Mouse (Mus musculus) liver, embryonic 15.5 days (tissue): Measurements from ENCODE around the gene Zc3h6. TPM values are rescaled to one million over a fixed set of nuclear protein-coding genes. Genes with fewer than 3 reads are reported as not detected.
A peak's percentile ranks its signal among the peaks of the same experiment; 100 is the strongest.

Source experiments
- ATAC-seq: fragments of 200-750 bp; cut with Nextera tagmentation; 2 replicates; pipeline ENCODE4 v1.8.0; 2017; ENCODE audit warnings: moderate number of reproducible peaks, mild to moderate bottlenecking, moderate library complexity; ENCODE audit not compliant: insufficient read depth
- H3K27ac ChIP-seq: fragments of 300-500 bp; sonication (generic); replicated peaks from 2 replicates; pipeline ENCODE4 v1.5.1; 2015; ENCODE audit warnings: mild to moderate bottlenecking, inconsistent platforms
- H3K27me3 ChIP-seq: fragments of 300-500 bp; sonication (generic); 2 replicates; pipeline ENCODE4 v1.6.1; 2015; ENCODE audit warnings: mild to moderate bottlenecking, inconsistent platforms
- H3K36me3 ChIP-seq: fragments of 300-500 bp; sonication (generic); replicated peaks from 2 replicates; pipeline ENCODE4 v1.6.1; 2015; ENCODE audit warnings: moderate library complexity, mild to moderate bottlenecking, inconsistent platforms
- H3K4me1 ChIP-seq: fragments of 300-500 bp; sonication (generic); replicated peaks from 2 replicates; pipeline ENCODE4 v1.6.1; 2015; ENCODE audit warnings: inconsistent platforms
- H3K4me2 ChIP-seq: fragments of 300-500 bp; sonication (generic); 2 replicates; pipeline ENCODE4 v1.6.1; 2015; ENCODE audit warnings: moderate library complexity, mild to moderate bottlenecking, inconsistent platforms
- H3K4me3 ChIP-seq: fragments of 300-500 bp; sonication (generic); replicated peaks from 2 replicates; pipeline ENCODE4 v1.5.1; 2015; ENCODE audit warnings: mild to moderate bottlenecking, inconsistent platforms
- H3K9ac ChIP-seq: fragments of 300-500 bp; sonication (generic); 2 replicates; pipeline ENCODE4 v1.6.1; 2015; ENCODE audit warnings: moderate library complexity, mild to moderate bottlenecking, inconsistent platforms
- H3K9me3 ChIP-seq: fragments of 300-500 bp; sonication (generic); replicated peaks from 2 replicates; pipeline ENCODE4 v1.6.1; 2016; ENCODE audit warnings: inconsistent platforms
- WGBS: fragments of 180-500 bp; shearing (Covaris S2); methylation state at CpG from one replicate; pipeline ENCODE4 v1.1.7; 2015; ENCODE audit warnings: mixed read lengths; ENCODE audit not compliant: insufficient replicate concordance; 5-methylcytosine and 5-hydroxymethylcytosine counted together
- polyA plus RNA-seq: library from polyadenylated mRNA; unstranded; fragments of >200 nt; fragmentation: Nextera tagmentation; extraction: Ambion mirVana; gene quantifications from 2 replicates; pipeline ENCODE4 v1.2.1, GENCODE M21; 2015

Gene Zc3h6
- polyA plus RNA-seq = 0.47 and 0.66 TPM in 2 replicates

- H3K36me3 ChIP-seq = no peaks in the 10 kb centered on the region
- peaks cover 18% of the 10 kb centered on the region for H3K4me1 ChIP-seq
- peak; percentile 96 for ATAC-seq
- under 1% methylated on average over 65 of the region's 65 CpGs for WGBS
- H3K9me3 ChIP-seq = no peaks in the 10 kb centered on the region
- peak within 1 kb of the TSS; percentile 79 for H3K4me2 ChIP-seq
- no peaks in the 10 kb centered on the region for H3K27me3 ChIP-seq
- H3K4me3 ChIP-seq = peak within 1 kb of the TSS; percentile 97
- H3K27ac ChIP-seq = peak within 1 kb of the TSS; percentile 98
- H3K9ac ChIP-seq = peak within 1 kb of the TSS; percentile 99
These were observed at the start of gene Zc3h6 for GRCm38 (mm10) chr2:128966641-128967580. TSS of gene Zc3h6 (plus strand) at chr2:128967402.

GRCm38 (mm10) chr2:128924799-128925198, 42.4 kb upstream of the Zc3h6 start:
- Histone ChIP-seq H3K4me3 (no peak overlapping the region), H3K9ac (no peak overlapping the region), H3K9me3 (no peaks in the 10 kb centered on the region), H3K36me3 (peaks cover 15% of the 10 kb centered on the region), H3K4me2 (no peak overlapping the region), H3K4me1 (no peaks in the 10 kb centered on the region), H3K27ac (no peak overlapping the region), H3K27me3 (no peaks in the 10 kb centered on the region)
- WGBS = 72% methylated on average over 4 of the region's 4 CpGs
- no peak for ATAC-seq

GRCm38 (mm10) chr2:128928446-128928845, 38.8 kb upstream of the Zc3h6 start:
- H3K4me3 ChIP-seq = no peak overlapping the region
- no peak overlapping the region for H3K4me2 ChIP-seq
- H3K9me3 ChIP-seq = no peaks in the 10 kb centered on the region
- ATAC-seq = no peak
- peaks cover 33% of the 10 kb centered on the region for H3K36me3 ChIP-seq
- H3K4me1 ChIP-seq = no peaks in the 10 kb centered on the region
- H3K27me3 ChIP-seq = no peaks in the 10 kb centered on the region
- WGBS = 58% methylated on average over 3 of the region's 3 CpGs
- no peak overlapping the region for H3K9ac ChIP-seq
- no peak overlapping the region for H3K27ac ChIP-seq

- H3K27me3 ChIP-seq = no peaks in the 10 kb centered on the region
- H3K4me2 ChIP-seq = no peak overlapping the region
- H3K36me3 ChIP-seq = peaks cover 34% of the 10 kb centered on the region
- H3K4me3 ChIP-seq = no peak overlapping the region
- no peaks in the 10 kb centered on the region for H3K9me3 ChIP-seq
- no peak for ATAC-seq
- no peak overlapping the region for H3K9ac ChIP-seq
- H3K27ac ChIP-seq = no peak overlapping the region
- no peaks in the 10 kb centered on the region for H3K4me1 ChIP-seq
These were observed 36.5 kb upstream of the Zc3h6 start for GRCm38 (mm10) chr2:128930704-128931103.

GRCm38 (mm10) chr2:128936256-128936655, 30.9 kb upstream of the Zc3h6 start:
- H3K9ac ChIP-seq = no peak overlapping the region
- no peak for ATAC-seq
- 63% methylated on average over 3 of the region's 3 CpGs for WGBS
- H3K27ac ChIP-seq = no peak overlapping the region
- H3K4me2 ChIP-seq = no peak overlapping the region
- H3K4me1 ChIP-seq = no peaks in the 10 kb centered on the region
- no peak overlapping the region for H3K4me3 ChIP-seq
- H3K9me3 ChIP-seq = no peaks in the 10 kb centered on the region
- peaks cover 15% of the 10 kb centered on the region for H3K36me3 ChIP-seq
- H3K27me3 ChIP-seq = no peaks in the 10 kb centered on the region

- WGBS = 1% methylated on average over 65 of the region's 65 CpGs
- H3K9ac ChIP-seq = peak within 1 kb of the TSS; percentile 76
- H3K4me3 ChIP-seq = peak within 1 kb of the TSS; percentile 82
These were observed 23.4 kb upstream of the Zc3h6 start, which contains the start of gene Zc3h8 for GRCm38 (mm10) chr2:128943538-128944528. TSS of gene Zc3h8 (minus strand) at chr2:128944077.

GRCm38 (mm10) chr2:128947962-128948588, 19.1 kb upstream of the Zc3h6 start:
- Histone ChIP-seq H3K27me3 (peaks cover 17% of the 10 kb centered on the region), H3K4me1 (peaks cover 5% of the 10 kb centered on the region), H3K4me2 (no peak overlapping the region), H3K36me3 (no peaks in the 10 kb centered on the region), H3K27ac (no peak overlapping the region), H3K4me3 (no peak overlapping the region), H3K9me3 (no peaks in the 10 kb centered on the region), H3K9ac (no peak overlapping the region)
- no peak for ATAC-seq
- 30% methylated on average over 6 of the region's 6 CpGs for WGBS

More at GRCm38 (mm10) chr2:128943538-128944528, 23.4 kb upstream of the Zc3h6 start, which contains the start of gene Zc3h8:
- peak; percentile 97 for ATAC-seq
- peaks cover 2% of the 10 kb centered on the region for H3K27me3 ChIP-seq
- no peaks in the 10 kb centered on the region; the same call in 1 of the 2 replicates for H3K36me3 ChIP-seq
- no peaks in the 10 kb centered on the region for H3K9me3 ChIP-seq
- H3K4me2 ChIP-seq = peak within 1 kb of the TSS; percentile 99
- H3K27ac ChIP-seq = peak within 1 kb of the TSS; percentile 79
- peaks cover 12% of the 10 kb centered on the region for H3K4me1 ChIP-seq

- Histone ChIP-seq H3K27ac (no peak overlapping the region), H3K9me3 (no peaks in the 10 kb centered on the region), H3K4me2 (no peak overlapping the region), H3K27me3 (0 out of 2 replicates have a peak, but pooled peaks cover 16% of the 10 kb centered on the region), H3K4me3 (no peak overlapping the region), H3K36me3 (no peaks in the 10 kb centered on the region), H3K9ac (no peak overlapping the region), H3K4me1 (no peaks in the 10 kb centered on the region)
- ATAC-seq = no peak
These were observed 13.0 kb upstream of the Zc3h6 start for GRCm38 (mm10) chr2:128954186-128954585.

- H3K9ac ChIP-seq = no peak overlapping the region
- no peaks in the 10 kb centered on the region for H3K27me3 ChIP-seq
- no peaks in the 10 kb centered on the region for H3K9me3 ChIP-seq
- no peak for ATAC-seq
- WGBS = 64% methylated on average over 5 of the region's 5 CpGs
- no peak overlapping the region for H3K4me3 ChIP-seq
- H3K4me2 ChIP-seq = 0 out of 2 replicates have a peak overlapping the region, but pooled peaks have one; percentile 11
- H3K4me1 ChIP-seq = peaks cover 18% of the 10 kb centered on the region
- H3K27ac ChIP-seq = no peak overlapping the region; the same call in 1 of the 2 replicates
- H3K36me3 ChIP-seq = no peaks in the 10 kb centered on the region
These were observed 1.6 kb upstream of the Zc3h6 start for GRCm38 (mm10) chr2:128965505-128966105.

GRCm38 (mm10) chr2:128966236-128966635, 966 bp upstream of the Zc3h6 start:
- Histone ChIP-seq H3K27me3 (no peaks in the 10 kb centered on the region), H3K4me2 (peak overlapping the region; percentile 79), H3K9ac (no peak overlapping the region; the same call in 1 of the 2 replicates), H3K27ac (no peak overlapping the region), H3K36me3 (no peaks in the 10 kb centered on the region), H3K9me3 (no peaks in the 10 kb centered on the region), H3K4me3 (peak overlapping the region; percentile 97), H3K4me1 (peaks cover 18% of the 10 kb centered on the region)
- 18% methylated on average over 6 of the region's 6 CpGs for WGBS
- ATAC-seq = no peak
